In the genomic region with DNA sequence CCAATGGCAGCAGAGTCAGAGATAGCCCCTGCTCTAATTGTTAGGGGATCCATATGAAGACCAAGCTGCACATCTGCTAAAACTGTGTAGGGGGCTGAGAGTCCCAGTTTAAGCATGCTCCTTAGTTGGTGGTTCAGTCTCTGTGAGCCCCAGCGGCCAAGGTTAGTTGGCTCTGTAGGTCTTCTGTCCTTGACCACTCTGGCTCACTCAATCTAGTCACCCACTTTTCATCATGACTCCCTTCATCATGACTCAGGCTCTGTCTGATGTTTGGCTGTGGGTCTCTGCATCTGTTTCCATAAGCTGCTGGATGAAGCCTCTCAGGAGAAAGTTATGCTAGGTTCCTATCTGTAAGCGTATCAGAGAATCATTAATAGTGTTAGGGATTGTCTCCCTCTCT, we compare ENCODE assay signal across 25 mouse cellular contexts. TPM values are rescaled to one million over a fixed set of nuclear protein-coding genes. Genes with fewer than 3 reads are reported as not detected.
"Had no signal": no experiment of that assay in that cellular context is flagged by ENCODE, and none has a peak within 500 bp of the region (broad histone marks: within the 10 kb centered on the region; RNA-seq: fewer than 3 reads in every experiment).

No protein-coding gene starts in this region.

- H3K4me3 ChIP-seq: lung, embryonic 15.5 days; megakaryocyte, embryonic 14.5 days; midbrain, embryonic 12.5 days; midbrain, embryonic 15.5 days; neural tube, embryonic 12.5 days; stomach, embryonic 15.5 days had no signal

- H3K4me1 ChIP-seq: lung, embryonic 15.5 days; megakaryocyte, embryonic 14.5 days; midbrain, embryonic 12.5 days; midbrain, embryonic 15.5 days; neural tube, embryonic 12.5 days; stomach, embryonic 15.5 days had no signal

- H3K27ac ChIP-seq: lung, embryonic 15.5 days; macrophage; midbrain, embryonic 12.5 days; midbrain, embryonic 15.5 days; neural tube, embryonic 12.5 days; stomach, embryonic 15.5 days; stomach, postnatal 0 days had no signal

- H3K4me2 ChIP-seq: lung, embryonic 15.5 days; midbrain, embryonic 12.5 days; midbrain, embryonic 15.5 days; neural tube, embryonic 12.5 days; stomach, embryonic 15.5 days had no signal

- H3K36me3 ChIP-seq: lung, embryonic 15.5 days; midbrain, embryonic 12.5 days; midbrain, embryonic 15.5 days; neural tube, embryonic 12.5 days; stomach, embryonic 15.5 days had no signal

- H3K9ac ChIP-seq: liver, postnatal 0 days; lung, embryonic 15.5 days; midbrain, embryonic 12.5 days; midbrain, embryonic 15.5 days; neural tube, embryonic 12.5 days; stomach, embryonic 15.5 days had no signal

- DNase-seq: liver, postnatal 0 days; lung, adult 2 months; lung, postnatal 14 days; lung, postnatal 36 days; right cerebral cortex, postnatal 14 days; thymus, adult 2 months; thymus, postnatal 25 days; thymus, postnatal 4 days had no signal

- ATAC-seq: liver, postnatal 0 days; lung, postnatal 0 days; midbrain, embryonic 15.5 days had no signal

- H3K27me3 ChIP-seq: lung, embryonic 15.5 days; megakaryocyte, embryonic 14.5 days; midbrain, embryonic 12.5 days; midbrain, embryonic 15.5 days; neural tube, embryonic 12.5 days; stomach, embryonic 15.5 days had no signal

- H3K9me3 ChIP-seq: lung, embryonic 15.5 days; megakaryocyte, embryonic 14.5 days; midbrain, embryonic 12.5 days; midbrain, embryonic 15.5 days; neural tube, embryonic 12.5 days; stomach, embryonic 15.5 days had no signal

RNA-seq across cellular contexts. Expression of a gene that starts 5.2 kb away (rescaled TPM):
- total RNA-seq: megakaryocyte progenitor cell, adult 5-6 weeks; midbrain, postnatal 0 days; monocyte, adult 5-6 weeks; neutrophil, adult 5-6 weeks had no signal
- polyA plus RNA-seq: liver, postnatal 0 days; lung, adult 2 months; lung, embryonic 15.5 days; lung, postnatal 0 days; macrophage; midbrain, embryonic 12.5 days; midbrain, embryonic 15.5 days; midbrain, postnatal 0 days; neural tube, embryonic 12.5 days; neural tube, embryonic 14.5 days; spleen, adult 2 months; stomach, embryonic 15.5 days; stomach, postnatal 0 days; testis, adult 2 months; thymus, adult 2 months had no signal

RNA-seq across cellular contexts. Expression of a gene that starts 18.3 kb away (rescaled TPM):
- total RNA-seq: megakaryocyte progenitor cell, adult 5-6 weeks; midbrain, postnatal 0 days; monocyte, adult 5-6 weeks; neutrophil, adult 5-6 weeks had no signal
- polyA plus RNA-seq: liver, postnatal 0 days; lung, adult 2 months; lung, embryonic 15.5 days; lung, postnatal 0 days; macrophage; midbrain, embryonic 12.5 days; midbrain, embryonic 15.5 days; midbrain, postnatal 0 days; neural tube, embryonic 12.5 days; neural tube, embryonic 14.5 days; spleen, adult 2 months; stomach, embryonic 15.5 days; stomach, postnatal 0 days; testis, adult 2 months; thymus, adult 2 months; urinary bladder, adult 2 months had no signal

RNA-seq across cellular contexts. Expression of a gene that starts 31.1 kb away (rescaled TPM):
- total RNA-seq: megakaryocyte progenitor cell, adult 5-6 weeks; midbrain, postnatal 0 days; monocyte, adult 5-6 weeks had no signal
- polyA plus RNA-seq: liver, postnatal 0 days; lung, adult 2 months; lung, embryonic 15.5 days; lung, postnatal 0 days; macrophage; midbrain, embryonic 12.5 days; midbrain, embryonic 15.5 days; midbrain, postnatal 0 days; neural tube, embryonic 12.5 days; neural tube, embryonic 14.5 days; spleen, adult 2 months; stomach, embryonic 15.5 days; stomach, postnatal 0 days; thymus, adult 2 months; urinary bladder, adult 2 months had no signal

RNA-seq across cellular contexts. Expression of a gene that starts 40.3 kb away (rescaled TPM):
- total RNA-seq: megakaryocyte progenitor cell, adult 5-6 weeks; midbrain, postnatal 0 days; monocyte, adult 5-6 weeks; neutrophil, adult 5-6 weeks had no signal
- polyA plus RNA-seq: liver, postnatal 0 days; lung, adult 2 months; lung, embryonic 15.5 days; lung, postnatal 0 days; macrophage; midbrain, embryonic 12.5 days; midbrain, embryonic 15.5 days; midbrain, postnatal 0 days; neural tube, embryonic 12.5 days; neural tube, embryonic 14.5 days; spleen, adult 2 months; stomach, embryonic 15.5 days; stomach, postnatal 0 days; testis, adult 2 months; thymus, adult 2 months; urinary bladder, adult 2 months had no signal

RNA-seq across cellular contexts. Expression of a gene that starts 51.3 kb away (rescaled TPM):
- total RNA-seq: megakaryocyte progenitor cell, adult 5-6 weeks; midbrain, postnatal 0 days; monocyte, adult 5-6 weeks; neutrophil, adult 5-6 weeks had no signal
- polyA plus RNA-seq: liver, postnatal 0 days; lung, adult 2 months; lung, embryonic 15.5 days; lung, postnatal 0 days; macrophage; midbrain, embryonic 12.5 days; midbrain, embryonic 15.5 days; midbrain, postnatal 0 days; neural tube, embryonic 12.5 days; neural tube, embryonic 14.5 days; spleen, adult 2 months; stomach, embryonic 15.5 days; stomach, postnatal 0 days; testis, adult 2 months; thymus, adult 2 months; urinary bladder, adult 2 months had no signal
